ENCODE assay signal across 16 mouse cellular contexts in genomic region chr17:48542733-48543132, GRCm38 (mm10).
DNase-seq lines count a peak whose midpoint lies in the region; ATAC-seq lines count a peak whose summit lies in the region.
"Had no signal": no experiment of that assay in that cellular context is flagged by ENCODE, and none has a peak within 500 bp of the region (broad histone marks: within the 10 kb centered on the region; RNA-seq: fewer than 3 reads in every experiment).

No protein-coding gene starts in this region.

- ATAC-seq in hindbrain, embryonic 16.5 days = no peak; the same call in 1 of the 2 replicates
- ATAC-seq: Patski had no signal

- DNase-seq in hindbrain, embryonic 10.5 days (ENCODE audit: low spot score) = no peak
- DNase-seq in layer of hippocampus, adult 9-11 months = peak; percentile 12
- DNase-seq in layer of hippocampus, adult 18-20 months (ENCODE audit: low spot score in 2 of 2) = no peak
- peak; percentile 10 for DNase-seq in urinary bladder, postnatal 14 days (ENCODE audit: low spot score)
- DNase-seq in urinary bladder, postnatal 4 days (ENCODE audit: low spot score in 2 of 2) = no peak
- DNase-seq in heart, postnatal 25 days (ENCODE audit: low spot score) = no peak
- DNase-seq: adrenal gland, adult 8-10 months; cerebellum, adult 11 months; gastrocnemius, postnatal 36 days; lung, postnatal 36 days; retina, postnatal 1 day had no signal

- H3K9me3 ChIP-seq in hindbrain, embryonic 16.5 days (ENCODE audit: control insufficient read depth, low read length) = no peaks in the 10 kb centered on the region
- H3K9me3 ChIP-seq in hindbrain, embryonic 10.5 days = no peaks in the 10 kb centered on the region
- H3K9me3 ChIP-seq: embryonic facial prominence, embryonic 13.5 days; heart, embryonic 15.5 days had no signal

- no peak overlapping the region for H3K27ac ChIP-seq in hindbrain, embryonic 16.5 days (ENCODE audit: low read depth, low read length)
- H3K27ac ChIP-seq in hindbrain, embryonic 10.5 days = no peak overlapping the region
- H3K27ac ChIP-seq: embryonic facial prominence, embryonic 13.5 days; heart, embryonic 15.5 days had no signal

- intact Hi-C loops in heart, postnatal 25 days (cut with DNase I) = no loop called here

- H3K4me2 ChIP-seq in hindbrain, embryonic 16.5 days (ENCODE audit: low read length) = peak overlapping the region; percentile 49
- H3K4me2 ChIP-seq: heart, embryonic 15.5 days; liver, embryonic 11.5 days had no signal

- H3K27me3 ChIP-seq in hindbrain, embryonic 16.5 days (replicated peaks; ENCODE audit: control insufficient read depth, insufficient read depth, low read length) = no peaks in the 10 kb centered on the region
- H3K27me3 ChIP-seq in hindbrain, embryonic 10.5 days (ENCODE audit: insufficient read depth, poor library complexity, severe bottlenecking) = no peaks in the 10 kb centered on the region
- H3K27me3 ChIP-seq: embryonic facial prominence, embryonic 13.5 days; heart, embryonic 15.5 days; Patski had no signal

- H3K36me3 ChIP-seq in hindbrain, embryonic 16.5 days (ENCODE audit: control insufficient read depth, insufficient read depth, low read length) = no peaks in the 10 kb centered on the region
- no peaks in the 10 kb centered on the region for H3K36me3 ChIP-seq in hindbrain, embryonic 10.5 days
- H3K36me3 ChIP-seq: embryonic facial prominence, embryonic 13.5 days; heart, embryonic 15.5 days had no signal

- H3K4me3 ChIP-seq in hindbrain, embryonic 16.5 days (ENCODE audit: low read length) = no peak overlapping the region
- H3K4me3 ChIP-seq in hindbrain, embryonic 10.5 days = no peak overlapping the region
- H3K4me3 ChIP-seq: embryonic facial prominence, embryonic 13.5 days; heart, embryonic 15.5 days had no signal

- H3K9ac ChIP-seq in hindbrain, embryonic 16.5 days (ENCODE audit: low read depth, low read length) = no peak overlapping the region
- H3K9ac ChIP-seq: embryonic facial prominence, embryonic 13.5 days; heart, embryonic 15.5 days had no signal

- 54% methylated on average over 11 of the region's 11 CpGs for WGBS in hindbrain, embryonic 16.5 days
- WGBS in hindbrain, embryonic 10.5 days = 87% methylated on average over 11 of the region's 11 CpGs

- peaks cover 3% of the 10 kb centered on the region for H3K4me1 ChIP-seq in hindbrain, embryonic 16.5 days (ENCODE audit: control insufficient read depth, insufficient read depth, low read depth, low read length)
- peaks cover 6% of the 10 kb centered on the region for H3K4me1 ChIP-seq in hindbrain, embryonic 10.5 days (replicated peaks)
- H3K4me1 ChIP-seq: heart, embryonic 15.5 days had no signal

Comparison
In these comparisons a context has a peak if more than half of its experiments do, and no peak if none do; other contexts are left out.
1. DNase-seq: peak in layer of hippocampus, adult 9-11 months (single experiment) and urinary bladder, postnatal 14 days (single experiment); none in hindbrain, embryonic 10.5 days (single experiment), layer of hippocampus, adult 18-20 months (0 of 2), urinary bladder, postnatal 4 days (0 of 2) and heart, postnatal 25 days (single experiment).